Mouse (Mus musculus): ENCODE measurements at regions not wholly inside any gene's neighbourhood (a gene's known extent, or its start where the extent isn't known, plus 50 kb on each side); places are given as distances from the start of the nearest gene placed in this dataset.

GRCm38 (mm10) chr5:119427511-119428019 is 242.9 kb upstream of the Tbx3 start:
- intact Hi-C loops (cut with DNase I), result no loop called here

DNA sequence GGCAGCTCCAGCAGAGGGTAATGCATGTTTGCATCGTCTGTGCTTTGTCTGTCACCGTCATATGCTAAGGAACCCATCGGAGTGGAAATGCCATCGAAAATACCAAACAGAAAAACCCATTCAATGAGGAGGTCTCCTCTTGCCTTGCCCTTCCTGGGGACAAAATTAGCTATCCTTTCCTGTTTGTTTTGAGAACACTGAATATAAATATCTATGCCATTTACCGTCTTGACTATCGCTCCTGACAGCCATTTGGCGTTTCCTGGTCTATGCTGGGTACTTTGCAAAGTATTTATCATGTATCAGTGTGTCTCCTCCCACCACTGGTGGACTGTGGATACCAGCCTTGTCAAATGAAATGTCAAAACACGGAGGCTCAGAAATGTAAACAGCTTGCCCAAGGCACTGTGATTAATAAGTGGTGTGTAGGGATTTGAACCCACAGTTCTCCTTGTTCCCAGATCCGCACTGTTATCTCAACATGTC is 239.2 kb upstream of the Tbx3 start:
- DNase-seq, result no peak
- intact Hi-C loops (cut with DNase I), result no loop called here

More at GRCm38 (mm10) chr5:119427511-119428019, 242.9 kb upstream of the Tbx3 start:
- DNase-seq, result peak; percentile 47 to 63

GRCm38 (mm10) chr5:119434572-119434971 is 235.9 kb upstream of the Tbx3 start:
- DNase-seq, result no peak
- intact Hi-C loops (cut with DNase I), result no loop called here

DNA sequence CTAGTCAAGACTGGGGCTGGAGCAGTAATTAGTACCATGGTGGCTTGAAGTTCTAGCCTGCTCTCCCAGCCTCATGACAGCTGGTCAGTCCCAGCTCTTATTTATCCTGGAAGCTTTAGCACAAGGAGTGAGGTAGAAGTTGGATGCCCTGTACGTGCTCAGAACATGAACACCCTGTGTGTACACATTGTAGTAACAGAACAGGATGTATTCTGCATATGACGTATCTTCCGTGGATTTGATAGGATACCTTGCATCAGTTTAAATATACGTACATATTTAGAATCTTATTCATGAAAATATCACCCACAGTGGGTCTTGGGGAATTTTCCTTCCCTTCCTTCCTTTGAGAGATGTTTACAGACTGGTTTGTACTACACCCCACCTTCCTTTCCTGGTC is 222.0 kb upstream of the Tbx3 start:
- no peak for DNase-seq
- intact Hi-C loops (cut with DNase I), result no loop called here

DNA sequence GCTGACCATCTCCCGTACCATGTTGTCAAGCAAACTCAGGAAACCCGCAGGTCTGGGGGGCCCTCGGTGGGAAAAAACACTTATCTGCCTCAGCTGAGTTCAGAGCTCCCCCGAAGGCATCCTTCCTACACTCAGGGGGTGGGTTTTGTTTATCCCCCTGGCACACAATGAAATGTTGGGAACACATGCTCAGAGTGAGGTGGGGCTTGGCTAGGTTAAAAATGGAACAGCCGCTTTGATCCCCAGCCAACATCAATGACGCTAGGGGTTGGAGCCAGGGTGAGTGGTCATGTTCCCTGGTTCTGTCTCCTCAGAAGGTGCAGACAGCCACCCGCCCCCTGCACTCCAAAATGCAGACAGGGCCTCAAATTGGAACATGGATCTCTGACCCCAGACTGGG is 221.3 kb upstream of the Tbx3 start:
- intact Hi-C loops (cut with DNase I), result no loop called here

GRCm38 (mm10) chr5:119459751-119460150 is 210.7 kb upstream of the Tbx3 start:
- no peak for DNase-seq

More for the DNA sequence above, 221.3 kb upstream of the Tbx3 start:
- DNase-seq, result peak; percentile 24 to 37

DNA sequence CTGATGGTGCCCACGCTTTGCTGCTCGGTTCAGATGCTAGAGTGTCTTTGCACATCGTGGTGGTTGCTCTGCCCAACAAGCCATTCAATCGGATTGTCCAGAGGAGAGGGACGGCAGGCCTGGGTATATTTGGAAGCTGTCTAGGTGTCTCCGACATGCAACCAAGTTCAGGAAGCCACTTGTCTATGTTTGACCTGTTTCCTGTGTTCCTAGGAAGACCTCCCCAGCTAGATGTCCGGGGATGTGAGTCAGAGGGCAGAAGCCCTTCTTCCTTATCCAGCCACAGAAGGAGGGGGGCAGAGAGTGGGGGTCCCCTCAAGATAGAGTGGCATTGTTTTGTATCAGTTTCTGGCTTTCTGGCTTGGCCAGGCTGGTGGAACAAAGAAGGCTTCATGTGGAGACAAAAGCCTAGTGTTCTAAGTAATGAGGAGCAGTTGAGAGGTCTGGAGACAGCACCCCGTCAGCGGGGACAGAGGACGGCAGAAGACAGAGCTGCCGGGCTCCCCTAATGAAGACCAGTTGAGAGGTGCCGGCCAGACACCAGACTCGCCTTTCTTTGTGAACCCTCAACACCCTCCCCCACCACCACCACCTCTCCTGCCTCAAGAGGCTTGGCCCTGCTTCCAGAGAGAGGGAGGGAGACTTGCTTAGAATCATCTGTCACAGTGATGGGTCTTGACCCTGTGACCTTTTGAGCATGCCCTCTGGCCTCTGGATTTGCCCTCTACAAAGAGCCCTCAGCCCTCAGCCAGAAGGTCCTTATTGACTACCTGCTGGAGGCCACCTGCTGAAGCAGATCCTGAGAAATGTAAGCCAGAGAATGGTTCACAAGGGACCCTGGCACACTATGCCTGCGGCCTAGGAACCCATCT is 207.6 kb upstream of the Tbx3 start:
- intact Hi-C loops (cut with DNase I), result no loop called here
- no peak for DNase-seq

More at GRCm38 (mm10) chr5:119459751-119460150, 210.7 kb upstream of the Tbx3 start:
- intact Hi-C loops (cut with DNase I), result no loop called here

GRCm38 (mm10) chr5:119464553-119464952 is 205.9 kb upstream of the Tbx3 start:
- intact Hi-C loops (cut with DNase I), result no loop called here
- DNase-seq, result no peak

- intact Hi-C loops (cut with DNase I), result no loop called here
- DNase-seq, result no peak
These were observed 203.0 kb upstream of the Tbx3 start for GRCm38 (mm10) chr5:119467346-119468085.

DNA sequence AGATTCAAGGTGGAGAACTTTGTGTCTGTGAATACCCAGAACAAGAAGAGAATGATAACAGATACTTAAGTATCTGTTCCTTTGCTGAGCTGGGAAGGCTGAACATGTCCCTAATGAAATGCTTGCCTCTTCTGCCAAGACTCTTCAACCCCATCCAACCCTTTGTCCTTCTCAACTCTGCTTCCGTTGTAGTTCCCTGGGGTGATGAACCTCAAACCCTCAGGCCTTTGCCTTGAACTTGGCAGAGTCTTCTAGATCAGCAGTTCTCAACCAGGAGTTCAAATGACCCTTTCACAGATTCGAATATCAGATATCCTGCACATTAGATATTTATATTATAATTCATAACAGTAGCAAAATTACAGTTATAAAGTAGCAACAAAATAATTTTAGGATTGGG is 192.5 kb upstream of the Tbx3 start:
- DNase-seq, result no peak
- intact Hi-C loops (cut with DNase I), result no loop called here

- intact Hi-C loops (cut with DNase I), result no loop called here
- no peak for DNase-seq
These were observed 192.1 kb upstream of the Tbx3 start for GRCm38 (mm10) chr5:119478331-119478730.

GRCm38 (mm10) chr5:119480191-119481190 is 190.0 kb upstream of the Tbx3 start:
- no peak for DNase-seq
- intact Hi-C loops (cut with DNase I), result no loop called here

GRCm38 (mm10) chr5:119483706-119484105 is 186.8 kb upstream of the Tbx3 start:
- no peak for DNase-seq
- intact Hi-C loops (cut with DNase I), result no loop called here

- intact Hi-C loops (cut with DNase I), result no loop called here
- DNase-seq, result no peak
These were observed 184.3 kb upstream of the Tbx3 start for GRCm38 (mm10) chr5:119486196-119486595.

- intact Hi-C loops (cut with DNase I), result no loop called here
- no peak for DNase-seq
These were observed 183.3 kb upstream of the Tbx3 start for GRCm38 (mm10) chr5:119487184-119487583.

DNA sequence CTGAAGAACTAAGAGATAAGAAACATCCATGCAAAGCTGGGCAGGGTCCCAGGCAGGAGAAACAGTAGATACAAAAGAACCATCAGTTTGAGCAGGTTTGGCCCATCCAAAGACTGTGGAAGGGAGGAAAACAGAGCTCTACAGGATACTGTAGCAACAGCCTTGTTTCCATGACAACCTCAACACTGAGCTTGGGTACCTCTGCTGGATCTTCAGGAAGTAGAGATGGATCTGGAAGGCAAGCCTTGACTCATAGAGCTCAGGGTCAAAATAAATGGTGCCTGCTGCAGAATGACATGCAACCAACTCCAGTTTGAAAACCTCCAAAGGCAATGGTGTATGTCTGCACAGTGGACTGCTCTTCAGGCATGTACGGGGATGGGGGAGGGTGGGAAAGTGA is 173.0 kb upstream of the Tbx3 start:
- DNase-seq, result no peak
- intact Hi-C loops (cut with DNase I), result no loop called here

DNA sequence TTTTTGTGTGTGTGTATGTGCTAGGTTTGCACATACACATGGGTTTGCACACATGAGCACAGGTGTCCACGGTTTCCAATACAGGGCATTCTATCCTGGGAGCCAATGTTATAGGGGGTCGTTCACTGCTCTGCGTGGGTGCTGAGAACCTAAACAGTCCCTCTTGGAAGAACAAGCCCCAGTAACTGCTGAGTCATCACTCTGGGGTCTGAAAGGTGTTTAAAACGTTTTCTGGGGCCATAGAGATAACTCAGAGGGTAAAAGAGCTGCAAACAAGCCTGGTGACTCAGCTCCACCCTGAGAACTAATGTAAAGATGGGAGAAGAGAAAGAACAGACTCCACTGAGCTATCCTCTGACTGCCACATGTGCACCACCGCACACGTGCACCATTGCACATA is 172.0 kb upstream of the Tbx3 start:
- intact Hi-C loops (cut with DNase I), result no loop called here
- no peak for DNase-seq

DNA sequence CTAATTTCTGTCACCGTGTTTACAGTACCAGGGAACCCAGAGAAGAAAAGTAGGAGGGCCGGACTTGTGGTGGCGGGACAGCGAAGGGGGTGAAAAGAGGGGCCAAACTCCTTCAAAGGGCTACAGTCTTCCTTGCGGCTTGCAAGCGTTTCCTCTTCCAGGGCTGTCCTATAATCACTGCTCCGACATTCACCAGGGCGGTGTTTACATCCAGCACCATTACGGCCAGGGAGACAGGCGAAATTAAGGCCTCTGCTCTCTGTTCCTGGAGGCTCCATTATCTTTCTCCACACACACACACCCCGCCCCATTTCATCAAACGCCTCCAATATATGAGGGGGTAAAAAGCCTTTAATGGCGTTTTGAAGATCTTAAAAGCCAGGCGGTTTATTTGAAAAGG is 162.8 kb upstream of the Tbx3 start:
- no peak for DNase-seq
- intact Hi-C loops (cut with DNase I), result no loop called here

- no peak for DNase-seq
- intact Hi-C loops (cut with DNase I), result no loop called here
These were observed 151.8 kb upstream of the Tbx3 start for GRCm38 (mm10) chr5:119518506-119519252.

Data from heart, postnatal 14 days (tissue).